Mouse (Mus musculus) G1E (cell line): Measurements from ENCODE around the gene 4930407I10Rik.

Experiments used
- CTCF ChIP-seq: IDR thresholded peaks from 2 replicates; pipeline ENCODE4 v1.5.1; 2012; ENCODE audit warnings: low read depth, low read length, inconsistent platforms, mixed read lengths
- GATA1 ChIP-seq: IDR thresholded peaks from 2 replicates; pipeline ENCODE4 v1.6.1; 2012; ENCODE audit warnings: borderline replicate concordance, low read length, inconsistent platforms, mixed read lengths
- POLR2AphosphoS5 ChIP-seq: IDR thresholded peaks from 2 replicates; pipeline ENCODE4 v1.6.1; 2012; ENCODE audit warnings: low read depth, low read length, inconsistent platforms; ENCODE audit not compliant: insufficient replicate concordance
- TAL1 ChIP-seq: conservative IDR thresholded peaks from 2 replicates; pipeline ENCODE4 v1.6.1; 2012; ENCODE audit warnings: low read depth, low read length, inconsistent platforms, mixed read lengths

DNA sequence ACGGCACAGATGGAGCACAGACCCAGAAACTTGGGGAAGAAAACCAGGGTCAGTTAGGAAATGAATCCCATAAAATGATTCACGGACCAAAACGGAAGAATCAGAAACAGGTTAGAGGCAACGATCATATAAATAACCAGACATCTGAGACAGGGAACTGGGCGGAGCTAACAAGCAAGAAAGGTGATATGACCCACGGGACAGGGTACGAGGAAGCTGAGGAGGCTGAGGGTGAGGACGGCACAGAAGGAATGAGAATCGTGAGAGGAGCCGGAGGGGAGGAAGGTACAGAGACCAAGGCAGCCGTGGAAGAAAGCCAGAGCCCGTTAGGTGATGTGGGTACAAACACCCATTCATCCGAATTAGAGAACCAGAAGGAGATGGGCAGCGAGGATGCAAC is 5.0 kb downstream of the 4930407I10Rik start:
- TF ChIP-seq CTCF (no peak), GATA1 (no peak), TAL1 (no peak), POLR2AphosphoS5 (no peak)
